Mouse (Mus musculus) gastrocnemius, postnatal 36 days (tissue): ENCODE results near the gene Vmn2r39. TPM values are rescaled to one million over a fixed set of nuclear protein-coding genes. Genes with fewer than 3 reads are reported as not detected.
"Not testable (repeated sequence)": the region's sequence is repeated elsewhere in the genome, so short reads cannot be mapped to it uniquely, and the experiment has no call there.

Source experiments
- DNase-seq, 2 experiments: peaks; one replicate each; pipeline ENCODE4 v3.0.0; 2022
- intact Hi-C: fragments of 180-260 bp; cut with DNase I; formaldehyde crosslinking; loops from one replicate; pipeline ENCODE4 v1.15.1; 2025
- long read RNA-seq, 2 experiments: library from polyadenylated mRNA; stranded (forward); transcript quantifications; one replicate each; pipeline ENCODE4 v2.0.0; 2021
- total RNA-seq, 2 experiments: library from RNA; stranded (reverse); gene quantifications; 2 replicates each; pipeline ENCODE4 v1.2.3; 2021

Gene Vmn2r39
- not detected for total RNA-seq
- long read RNA-seq, experiment 1 = 0 reads
- long read RNA-seq, experiment 2 = 0 reads

GRCm38 (mm10) chr7:9030698-9031097 is at the start of gene Vmn2r39:
Gene Vmn2r39 (minus strand): TSS chr7:9030798.
- intact Hi-C loops, DNase-seq: not testable (repeated sequence)

DNA sequence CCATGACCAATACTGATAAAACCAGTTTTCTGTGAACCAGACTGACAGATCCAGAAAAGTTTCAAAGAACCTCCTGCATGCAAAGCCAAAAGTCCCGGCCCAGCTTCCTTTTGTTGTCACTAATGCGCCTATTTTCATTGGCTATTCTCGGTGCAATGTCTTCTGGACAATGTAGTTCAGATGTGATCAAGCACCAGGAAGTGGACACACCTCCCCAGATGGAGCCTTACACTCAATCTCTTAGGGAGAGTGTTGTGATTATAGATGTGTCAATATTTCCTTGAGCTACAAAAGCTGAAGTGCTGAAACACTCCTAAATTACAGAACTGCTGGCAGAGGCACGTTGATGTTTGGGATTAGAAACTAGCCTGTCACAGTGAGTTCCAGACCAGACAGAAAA is 34.8 kb upstream of the Vmn2r39 start:
- intact Hi-C loops = not testable (repeated sequence)

More for the DNA sequence above, 34.8 kb upstream of the Vmn2r39 start:
- DNase-seq = not testable (repeated sequence)

Other genes starting within 250 kb of the Vmn2r39 start
- not detected for gene Vmn2r40, start 99.4 kb downstream of the Vmn2r39 start, total RNA-seq
- not detected for gene Vmn2r38, start 67.1 kb upstream of the Vmn2r39 start, total RNA-seq
- gene Vmn2r37, start 192.9 kb upstream of the Vmn2r39 start, total RNA-seq = not detected